Mouse (Mus musculus): ENCODE measurements around the gene Defa20. TPM values are rescaled to one million over a fixed set of nuclear protein-coding genes. Genes with fewer than 3 reads are reported as not detected.
"Not testable (repeated sequence)": the region's sequence is repeated elsewhere in the genome, so short reads cannot be mapped to it uniquely, and the experiment has no call there.

Gene Defa20
- not detected for total RNA-seq (2021)
- long read RNA-seq, experiment 1: 0 reads
- long read RNA-seq, experiment 2: 0 reads

DNA sequence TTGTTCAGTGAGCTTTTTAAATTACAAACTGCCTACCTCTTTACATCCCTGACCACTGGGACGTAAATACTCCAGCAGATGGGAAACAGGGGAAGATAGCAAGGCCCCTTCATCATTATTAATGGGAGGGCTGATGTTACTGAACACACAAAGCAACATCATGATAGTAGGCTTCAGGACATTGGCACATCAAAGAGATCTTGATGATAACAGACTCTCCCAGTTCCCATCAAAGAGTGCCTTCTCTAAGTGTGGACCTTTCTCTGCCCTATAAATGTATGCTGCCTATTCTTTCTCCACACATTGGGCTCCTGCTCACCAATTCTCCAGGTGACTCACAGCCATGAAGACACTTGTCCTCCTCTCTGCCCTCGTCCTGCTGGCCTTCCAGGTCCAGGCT, at the start of gene Defa20:
Defa20 (plus strand) TSS at position 301 of the 400 bp plus-strand sequence.
- not testable (repeated sequence) for DNase-seq

DNA sequence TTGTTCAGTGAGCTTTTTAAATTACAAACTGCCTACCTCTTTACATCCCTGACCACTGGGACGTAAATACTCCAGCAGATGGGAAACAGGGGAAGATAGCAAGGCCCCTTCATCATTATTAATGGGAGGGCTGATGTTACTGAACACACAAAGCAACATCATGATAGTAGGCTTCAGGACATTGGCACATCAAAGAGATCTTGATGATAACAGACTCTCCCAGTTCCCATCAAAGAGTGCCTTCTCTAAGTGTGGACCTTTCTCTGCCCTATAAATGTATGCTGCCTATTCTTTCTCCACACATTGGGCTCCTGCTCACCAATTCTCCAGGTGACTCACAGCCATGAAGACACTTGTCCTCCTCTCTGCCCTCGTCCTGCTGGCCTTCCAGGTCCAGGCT, 19.7 kb downstream of the Defa20 start, which contains the start of gene Defa32:
Defa32 (plus strand) TSS at position 301 of the 400 bp plus-strand sequence.
- DNase-seq: not testable (repeated sequence)

Other genes with a start within 250 kb of the Defa20 start
- not detected for gene Defa27, start 193.7 kb upstream of the Defa20 start, total RNA-seq (2021)
- not detected for gene Defa29, start 182.2 kb upstream of the Defa20 start, total RNA-seq (2021)
- gene Defa2, start 130.7 kb upstream of the Defa20 start, total RNA-seq (2021): not detected
- not detected for gene Defa33, start 117.4 kb upstream of the Defa20 start, total RNA-seq (2021)
- not detected for gene Defa36, start 81.8 kb upstream of the Defa20 start, total RNA-seq (2021)
- not detected for gene Gm7849, start 52.7 kb upstream of the Defa20 start, total RNA-seq (2021)
- gene Defa32, start 19.8 kb downstream of the Defa20 start, total RNA-seq (2021): not detected
- not detected for gene Defa37, start 56.1 kb downstream of the Defa20 start, total RNA-seq (2021)
- not detected for gene Defa28, start 73.7 kb downstream of the Defa20 start, total RNA-seq (2021)
- not detected for gene Gm7861, start 85.2 kb downstream of the Defa20 start, total RNA-seq (2021)
- gene Defa26, start 108.9 kb downstream of the Defa20 start, total RNA-seq (2021): not detected
- not detected for gene Defa17, start 146.5 kb downstream of the Defa20 start, total RNA-seq (2021)
- not detected for gene Defa34, start 156.5 kb downstream of the Defa20 start, total RNA-seq (2021)
- gene AY761184, start 194.4 kb downstream of the Defa20 start, total RNA-seq (2021): not detected
- gene Defa24, start 225.2 kb downstream of the Defa20 start, total RNA-seq (2021): not detected